Mouse (Mus musculus) embryonic facial prominence, embryonic 10.5 days (tissue): ENCODE measurements at regions not wholly inside any gene's neighbourhood (a gene's known extent, or its start where the extent isn't known, plus 50 kb on each side); places are given as distances from the start of the nearest gene placed in this dataset.

ENCODE experiments used
- DNase-seq: peaks from one replicate; pipeline ENCODE4 v3.0.0-alpha.2; 2017; ENCODE audit warnings: low spot score
- H3K27ac ChIP-seq: fragments of 300-500 bp; sonication (generic); replicated peaks from 2 replicates; pipeline ENCODE4 v1.5.1; 2016; ENCODE audit warnings: mild to moderate bottlenecking
- H3K27me3 ChIP-seq: fragments of 300-500 bp; sonication (generic); replicated peaks from 2 replicates; pipeline ENCODE4 v1.6.1; 2016; ENCODE audit warnings: low read depth, mild to moderate bottlenecking; ENCODE audit not compliant: poor library complexity, severe bottlenecking
- H3K36me3 ChIP-seq: fragments of 300-500 bp; sonication (generic); replicated peaks from 2 replicates; pipeline ENCODE4 v1.6.1; 2016; ENCODE audit warnings: mild to moderate bottlenecking, moderate library complexity
- H3K4me1 ChIP-seq: fragments of 300-500 bp; sonication (generic); 2 replicates; pipeline ENCODE4 v1.6.1; 2016
- H3K4me3 ChIP-seq: fragments of 300-500 bp; sonication (generic); 2 replicates; pipeline ENCODE4 v1.5.1; 2016; ENCODE audit warnings: mild to moderate bottlenecking, moderate library complexity
- H3K9me3 ChIP-seq: fragments of 300-500 bp; sonication (generic); 2 replicates; pipeline ENCODE4 v1.6.1; 2016; ENCODE audit warnings: mild to moderate bottlenecking
- WGBS: fragments of 180-500 bp; shearing (Covaris S2); methylation state at CpG from one replicate; pipeline ENCODE4 v1.1.7; 2016; 5-methylcytosine and 5-hydroxymethylcytosine counted together

DNA sequence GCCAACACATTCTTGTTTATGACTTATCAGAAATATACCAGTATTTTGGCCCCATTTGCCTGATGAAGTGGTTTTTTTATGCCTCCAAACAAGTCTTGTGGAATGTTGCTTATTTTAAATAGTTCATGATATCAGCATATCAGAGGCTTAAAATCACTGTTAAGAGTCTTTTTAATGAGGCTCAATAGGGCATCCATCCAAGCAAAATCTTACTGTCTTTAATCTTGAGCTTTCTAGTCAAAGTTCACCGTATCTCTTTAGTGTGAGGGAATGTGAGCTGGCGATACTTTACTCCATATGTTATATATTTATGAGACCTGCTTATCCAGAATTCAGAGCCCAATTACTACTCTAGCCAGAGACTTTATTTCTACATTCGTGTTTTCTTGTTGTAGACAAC lies 263.0 kb upstream of the BC052040 start:
- no peak for DNase-seq
- 88% methylated on average over 3 of the region's 3 CpGs for WGBS

DNA sequence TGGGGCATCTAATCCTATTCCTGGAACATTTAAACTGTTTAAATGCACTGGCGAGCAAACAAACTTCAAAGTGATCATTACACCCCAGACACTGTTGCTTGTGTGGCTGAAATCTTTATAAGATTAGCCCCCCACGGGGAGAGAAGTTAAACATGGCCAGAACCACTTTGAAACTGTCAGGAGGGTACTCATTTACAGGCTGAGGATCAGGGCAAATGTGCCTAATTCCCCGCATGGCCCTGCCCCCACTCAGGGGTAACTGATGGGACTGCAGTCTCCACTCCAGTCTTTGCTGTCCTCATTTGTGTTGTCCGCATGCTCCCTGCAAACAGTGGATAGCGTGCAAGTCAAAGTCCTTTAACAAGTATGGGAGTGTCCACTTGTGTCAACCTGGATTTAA lies 258.9 kb upstream of the BC052040 start:
- H3K27me3 ChIP-seq = peaks cover 18% of the 10 kb centered on the region; the same call in 1 of the 2 replicates
- H3K27ac ChIP-seq = no peak overlapping the region
- no peaks in the 10 kb centered on the region for H3K9me3 ChIP-seq
- no peaks in the 10 kb centered on the region for H3K36me3 ChIP-seq
- no peak overlapping the region for H3K4me3 ChIP-seq
- peak; percentile 20 for DNase-seq
- peaks cover 5% of the 10 kb centered on the region; the same call in 1 of the 2 replicates for H3K4me1 ChIP-seq
- WGBS = 26% methylated on average over 5 of the region's 5 CpGs

More for the DNA sequence above, 263.0 kb upstream of the BC052040 start:
- Histone ChIP-seq H3K4me1 (peaks cover 5% of the 10 kb centered on the region; the same call in 1 of the 2 replicates), H3K27ac (no peak overlapping the region), H3K4me3 (no peak overlapping the region), H3K36me3 (no peaks in the 10 kb centered on the region), H3K9me3 (0 out of 2 replicates have a peak, but pooled peaks cover 2% of the 10 kb centered on the region), H3K27me3 (0 out of 2 replicates have a peak, but pooled peaks cover 5% of the 10 kb centered on the region)

DNA sequence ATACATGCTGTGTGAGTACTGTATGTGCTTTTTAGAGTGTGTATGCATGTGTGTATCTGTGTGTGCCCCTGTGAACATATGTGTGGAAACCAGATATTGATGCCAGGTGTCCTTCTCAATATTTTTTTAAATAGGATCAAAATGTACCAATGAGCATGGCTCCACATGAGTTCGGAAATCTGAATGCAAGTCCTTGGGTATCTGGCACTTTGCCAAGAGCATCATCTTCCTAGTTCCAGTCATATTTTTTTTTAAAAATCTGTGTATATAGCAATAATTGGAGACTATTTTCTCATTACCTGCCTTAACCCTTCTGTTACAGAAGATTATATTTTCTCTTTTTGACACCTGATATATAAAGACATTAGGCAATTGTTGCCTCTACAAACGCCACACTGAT lies 255.0 kb upstream of the BC052040 start:
- H3K27me3 ChIP-seq = peaks cover 13% of the 10 kb centered on the region; the same call in 1 of the 2 replicates
- WGBS = 87% methylated on average over 2 of the region's 2 CpGs
- no peaks in the 10 kb centered on the region for H3K36me3 ChIP-seq

DNA sequence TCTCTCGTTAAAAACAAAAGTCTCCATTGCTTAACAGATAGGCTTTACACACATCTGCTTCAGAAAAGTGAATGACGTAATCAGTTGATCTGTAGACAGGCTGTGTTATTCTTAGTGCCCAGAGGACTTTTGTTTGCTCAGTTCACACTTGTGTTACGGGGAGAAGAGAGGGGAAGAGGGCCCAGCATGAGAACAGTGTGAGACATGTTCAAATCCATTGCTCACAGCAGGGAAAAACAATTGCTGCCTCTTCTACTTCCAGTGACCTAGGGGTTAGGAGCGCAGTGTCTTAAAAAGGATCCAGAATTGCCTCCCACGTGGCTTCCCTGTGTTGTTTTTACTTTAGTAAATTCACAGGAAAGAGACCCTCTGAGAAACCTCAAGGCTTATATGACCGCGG lies 243.3 kb upstream of the BC052040 start:
- Histone ChIP-seq H3K4me1 (peaks cover 7% of the 10 kb centered on the region), H3K27me3 (peaks cover 14% of the 10 kb centered on the region; the same call in 1 of the 2 replicates), H3K9me3 (no peaks in the 10 kb centered on the region), H3K4me3 (no peak overlapping the region), H3K36me3 (no peaks in the 10 kb centered on the region), H3K27ac (no peak overlapping the region; the same call in 1 of the 2 replicates)
- WGBS = 30% methylated on average over 7 of the region's 7 CpGs
- DNase-seq = peak; percentile 16

More for the DNA sequence above, 255.0 kb upstream of the BC052040 start:
- no peak overlapping the region for H3K4me3 ChIP-seq
- no peaks in the 10 kb centered on the region for H3K9me3 ChIP-seq
- peaks cover 5% of the 10 kb centered on the region; the same call in 1 of the 2 replicates for H3K4me1 ChIP-seq
- no peak for DNase-seq
- no peak overlapping the region for H3K27ac ChIP-seq

DNA sequence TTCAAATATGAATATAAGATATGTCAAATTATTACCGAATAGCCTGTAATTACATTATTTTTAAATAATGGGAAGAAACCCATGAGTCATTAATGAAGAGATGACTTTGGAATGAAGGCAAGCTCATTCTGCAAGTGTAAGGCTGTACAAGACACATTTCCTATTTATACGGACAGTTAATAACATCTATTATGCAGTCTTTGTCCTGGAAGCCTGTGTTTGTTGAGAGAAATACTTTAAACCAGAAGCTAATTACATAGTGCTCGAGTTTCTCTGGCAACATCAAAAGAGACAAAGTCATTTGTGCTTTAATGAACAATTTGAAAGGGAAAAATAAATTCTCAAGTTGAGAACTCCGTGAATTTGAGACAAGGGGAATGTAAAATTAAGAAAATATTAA lies 242.5 kb upstream of the BC052040 start:
- Histone ChIP-seq H3K27me3 (peaks cover 14% of the 10 kb centered on the region; the same call in 1 of the 2 replicates), H3K4me1 (peaks cover 7% of the 10 kb centered on the region), H3K4me3 (no peak overlapping the region), H3K9me3 (no peaks in the 10 kb centered on the region), H3K27ac (no peak overlapping the region), H3K36me3 (no peaks in the 10 kb centered on the region)
- 64% methylated on average over 4 of the region's 4 CpGs for WGBS
- no peak for DNase-seq

DNA sequence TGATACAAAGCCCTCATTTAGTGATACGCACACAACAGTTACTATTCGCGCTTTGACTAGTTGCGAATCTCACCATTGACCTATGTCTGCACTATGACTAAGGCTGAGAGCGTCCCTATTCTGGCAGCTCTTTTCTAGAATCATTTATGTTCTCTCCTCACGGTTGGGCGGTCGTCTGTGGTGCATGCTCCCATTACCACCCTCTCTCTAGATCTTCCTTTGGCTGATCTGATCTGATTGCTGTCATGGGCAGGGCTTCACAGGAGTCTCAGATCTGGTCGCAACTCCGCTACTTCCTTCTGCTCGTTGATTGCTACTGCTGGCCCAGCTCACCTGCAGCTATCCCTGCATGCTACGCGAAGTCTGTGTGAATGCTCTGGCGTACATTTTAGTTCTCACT lies 239.2 kb upstream of the BC052040 start:
- no peaks in the 10 kb centered on the region for H3K9me3 ChIP-seq
- no peaks in the 10 kb centered on the region for H3K36me3 ChIP-seq
- 91% methylated on average over 14 of the region's 14 CpGs for WGBS
- H3K4me3 ChIP-seq = no peak overlapping the region
- H3K27ac ChIP-seq = peak overlapping the region; percentile 30; the same call in 1 of the 2 replicates
- H3K27me3 ChIP-seq = 0 out of 2 replicates have a peak, but pooled peaks cover 10% of the 10 kb centered on the region
- DNase-seq = no peak
- peaks cover 15% of the 10 kb centered on the region for H3K4me1 ChIP-seq

DNA sequence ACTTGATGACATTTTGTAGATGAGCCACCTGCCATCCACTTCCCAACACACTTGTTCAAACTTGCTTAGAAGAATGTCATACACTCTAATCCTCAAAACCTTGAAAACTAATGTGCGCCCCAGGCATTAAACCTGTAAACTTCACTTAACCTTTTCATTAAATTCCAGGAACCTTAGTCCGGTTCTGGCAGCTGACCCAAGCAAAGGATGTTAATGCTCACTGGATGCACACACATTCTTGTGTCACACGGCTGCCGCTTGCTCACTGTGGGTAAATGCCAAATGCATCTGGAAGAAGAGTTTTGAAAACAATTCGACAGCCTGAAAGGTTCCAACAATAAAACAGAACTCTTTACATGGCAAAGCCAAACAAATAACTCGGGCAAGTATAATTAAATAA lies 235.0 kb upstream of the BC052040 start:
- DNase-seq = peak; percentile 15
- 0 out of 2 replicates have a peak, but pooled peaks cover 3% of the 10 kb centered on the region for H3K27me3 ChIP-seq
- WGBS = 62% methylated on average over 6 of the region's 6 CpGs

DNA sequence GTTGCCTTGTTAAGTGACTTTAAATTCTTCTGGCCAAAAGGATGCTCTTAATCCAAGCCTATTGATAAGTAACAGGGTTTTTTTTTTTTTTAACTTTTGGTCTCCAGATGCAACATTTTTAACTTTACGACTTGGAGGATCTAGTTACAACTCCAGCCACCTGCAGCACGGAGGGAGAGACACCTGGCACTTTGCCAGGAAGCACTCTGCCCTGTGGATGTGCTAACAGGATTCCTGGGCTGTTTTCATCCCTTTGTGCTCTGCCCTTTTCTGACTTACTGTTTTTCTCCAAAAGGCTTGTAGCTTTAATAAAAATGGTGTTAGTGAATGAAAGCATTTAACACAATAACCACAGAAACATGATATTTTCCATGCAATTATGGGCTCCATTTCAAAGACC lies 233.3 kb upstream of the BC052040 start:
- WGBS = 26% methylated on average over 2 of the region's 2 CpGs
- Histone ChIP-seq H3K9me3 (no peaks in the 10 kb centered on the region), H3K27me3 (no peaks in the 10 kb centered on the region), H3K4me1 (peaks cover 19% of the 10 kb centered on the region), H3K27ac (no peak overlapping the region), H3K36me3 (no peaks in the 10 kb centered on the region), H3K4me3 (no peak overlapping the region)
- DNase-seq = peak; percentile 58

More for the DNA sequence above, 235.0 kb upstream of the BC052040 start:
- Histone ChIP-seq H3K4me3 (no peak overlapping the region), H3K36me3 (no peaks in the 10 kb centered on the region), H3K9me3 (no peaks in the 10 kb centered on the region), H3K4me1 (peaks cover 19% of the 10 kb centered on the region), H3K27ac (no peak overlapping the region; the same call in 1 of the 2 replicates)

DNA sequence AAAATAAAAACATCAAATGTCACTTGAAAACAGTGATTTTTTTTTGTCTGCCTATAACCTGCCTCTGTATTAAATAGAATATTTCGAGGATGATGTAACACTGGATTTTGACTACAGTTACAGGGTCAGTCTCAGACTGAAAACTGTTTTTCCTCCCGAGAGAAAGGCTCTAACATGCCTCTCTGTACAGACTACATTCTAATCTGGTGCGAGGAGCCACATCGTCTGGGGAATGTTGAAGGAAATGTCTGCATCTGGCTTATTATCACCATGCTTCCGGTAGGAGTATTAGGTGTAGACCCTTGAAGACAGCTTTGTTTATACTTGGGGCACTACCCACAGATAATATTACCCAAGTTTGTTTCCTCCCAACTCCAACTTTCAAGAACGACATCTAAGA lies 210.4 kb upstream of the BC052040 start:
- H3K4me1 ChIP-seq = peaks cover 10% of the 10 kb centered on the region
- WGBS = 66% methylated on average over 6 of the region's 6 CpGs
- no peak overlapping the region for H3K4me3 ChIP-seq
- DNase-seq = no peak
- no peaks in the 10 kb centered on the region for H3K36me3 ChIP-seq
- H3K27ac ChIP-seq = no peak overlapping the region
- H3K27me3 ChIP-seq = no peaks in the 10 kb centered on the region
- H3K9me3 ChIP-seq = no peaks in the 10 kb centered on the region

DNA sequence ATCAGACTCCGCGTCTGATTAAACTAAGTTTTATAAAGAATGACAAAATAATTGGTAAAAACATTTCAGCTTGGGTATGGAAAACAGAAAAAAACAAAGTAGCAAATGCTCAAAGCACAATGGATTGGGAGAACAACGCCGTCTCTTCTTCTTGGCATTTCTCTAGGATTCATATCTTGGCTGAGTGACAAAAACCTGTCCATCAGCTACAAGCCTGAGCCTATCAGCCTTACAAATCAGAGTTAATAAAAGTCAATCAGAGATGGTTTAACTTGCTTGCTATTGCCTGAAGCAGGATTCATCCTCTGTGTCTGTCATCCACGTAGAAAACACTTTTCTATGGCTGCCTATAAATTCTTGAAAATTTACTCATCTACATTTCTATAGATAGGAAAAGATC lies 206.2 kb upstream of the BC052040 start:
- WGBS = 85% methylated on average over 5 of the region's 5 CpGs

DNA sequence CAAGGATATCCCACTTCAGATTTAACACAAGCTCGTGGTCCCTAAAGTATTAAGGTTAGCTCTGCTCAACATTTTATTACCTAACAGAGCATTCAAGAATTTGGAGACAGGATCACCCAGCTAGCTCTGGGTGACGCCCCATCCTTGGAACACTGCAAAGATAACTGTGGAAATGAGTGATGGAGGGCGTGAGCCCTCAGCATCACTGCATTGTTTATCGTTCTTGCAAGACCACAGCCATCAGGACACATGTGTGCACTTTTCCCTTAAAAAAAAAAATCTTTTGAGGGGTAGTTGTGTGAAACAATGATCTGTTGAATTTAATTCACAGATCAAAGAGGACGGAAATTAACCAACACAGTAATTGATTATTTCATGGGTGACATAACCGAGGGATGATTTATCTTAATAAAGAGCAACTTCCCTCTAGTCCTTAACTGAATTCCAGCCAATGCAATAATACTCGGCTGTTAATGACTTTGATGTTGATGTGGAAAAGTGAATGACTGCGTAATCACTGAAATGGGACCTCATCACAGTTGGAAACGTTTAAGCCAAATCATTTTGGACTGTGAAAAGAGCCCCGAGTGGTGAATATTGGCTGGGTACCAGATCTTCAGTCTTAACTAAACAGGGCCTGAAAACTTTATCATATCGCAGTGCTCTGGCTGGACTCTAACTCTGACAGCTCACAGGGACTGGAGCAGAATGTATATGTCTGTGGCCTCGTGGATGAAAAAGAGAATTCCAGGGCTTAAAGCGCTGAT lies 196.9 kb upstream of the BC052040 start:
- no peaks in the 10 kb centered on the region for H3K36me3 ChIP-seq
- WGBS = 48% methylated on average over 13 of the region's 13 CpGs
- no peaks in the 10 kb centered on the region for H3K27me3 ChIP-seq
- no peaks in the 10 kb centered on the region for H3K9me3 ChIP-seq
- peaks cover 39% of the 10 kb centered on the region for H3K4me1 ChIP-seq
- peak overlapping the region; percentile 78 for H3K27ac ChIP-seq
- no peak overlapping the region for H3K4me3 ChIP-seq
- DNase-seq = peak; percentile 24

More for the DNA sequence above, 206.2 kb upstream of the BC052040 start:
- Histone ChIP-seq H3K36me3 (no peaks in the 10 kb centered on the region), H3K27ac (no peak overlapping the region), H3K9me3 (no peaks in the 10 kb centered on the region), H3K27me3 (no peaks in the 10 kb centered on the region), H3K4me3 (no peak overlapping the region), H3K4me1 (no peaks in the 10 kb centered on the region)
- DNase-seq = no peak

DNA sequence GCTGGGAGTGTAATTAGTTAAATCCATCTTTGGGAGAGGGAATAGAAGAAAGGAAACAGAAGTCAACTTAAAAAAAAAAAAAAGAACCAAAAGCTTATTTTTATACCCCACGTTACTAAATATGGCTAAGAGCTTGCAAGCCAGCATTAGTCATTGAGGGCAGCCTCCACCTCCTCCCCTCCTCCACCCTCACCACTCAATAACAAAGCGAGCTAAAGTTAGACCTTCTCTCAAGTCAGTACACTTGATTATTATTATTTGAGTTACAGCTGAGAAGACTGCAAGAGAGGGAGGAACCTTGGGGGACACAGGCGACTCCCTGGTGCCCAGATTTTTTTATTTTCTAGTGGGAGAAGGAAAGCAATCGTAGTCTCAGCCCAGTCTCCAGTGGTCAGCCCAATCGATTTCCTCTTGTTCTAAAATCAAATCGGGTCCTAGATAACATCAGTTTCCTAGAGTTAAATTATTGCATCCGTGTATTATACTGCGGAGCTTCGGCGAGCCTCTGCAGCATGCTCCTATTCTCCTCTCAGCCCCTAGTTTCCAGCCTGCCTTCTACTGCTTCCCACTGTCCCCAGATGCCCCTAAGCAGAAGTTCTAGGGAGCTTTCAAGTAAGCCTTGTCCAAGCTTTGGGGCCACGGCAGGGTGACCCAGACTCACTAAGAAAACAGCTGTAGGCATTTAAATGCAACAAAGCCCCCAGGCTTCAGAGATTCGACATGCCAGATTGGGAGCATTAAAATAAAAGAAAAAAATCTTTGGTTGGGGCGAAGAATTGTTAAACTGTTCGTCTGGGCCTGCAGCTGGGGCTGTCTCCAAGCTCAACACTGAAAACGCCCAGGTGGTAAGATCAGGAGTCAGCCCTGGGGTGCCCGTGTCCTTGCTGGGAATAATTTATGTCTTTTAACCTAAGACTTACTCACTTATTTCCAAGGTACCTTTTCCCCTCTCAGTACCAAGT lies 196.0 kb upstream of the BC052040 start:
- DNase-seq = peak; percentile 63
- H3K9me3 ChIP-seq = no peaks in the 10 kb centered on the region
- no peaks in the 10 kb centered on the region for H3K27me3 ChIP-seq
- H3K4me1 ChIP-seq = peaks cover 39% of the 10 kb centered on the region
- WGBS = 39% methylated on average over 16 of the region's 16 CpGs
- no peak overlapping the region for H3K4me3 ChIP-seq
- peak overlapping the region; percentile 78 for H3K27ac ChIP-seq
- H3K36me3 ChIP-seq = no peaks in the 10 kb centered on the region
